Mouse (Mus musculus) adrenal gland, postnatal 10 days (tissue): Measurements from ENCODE around the gene Slc35e1. TPM values are rescaled to one million over a fixed set of nuclear protein-coding genes. Genes with fewer than 3 reads are reported as not detected.

Experiments
- DNase-seq: peaks from one replicate; pipeline ENCODE4 v3.0.0; 2021; ENCODE audit warnings: mixed read lengths
- long read RNA-seq, 2 experiments: library from polyadenylated mRNA; stranded (forward); transcript quantifications; one replicate each; pipeline ENCODE4 v2.0.0; 2021
- total RNA-seq, 2 experiments: library from RNA; stranded (reverse); gene quantifications; 2 replicates each; pipeline ENCODE4 v1.2.3; 2021

The Slc35e1 gene
- 10 to 100 TPM; 28.1 to 29.6 TPM for total RNA-seq
- long read RNA-seq, experiment 1, full-length matches to known transcripts = 38 of 48 reads
- long read RNA-seq, experiment 1, partial matches to known transcripts = 1 of 48 reads
- long read RNA-seq, experiment 1, other reads (novel, unspliced or antisense) = 9 of 48 reads
- long read RNA-seq, experiment 2, full-length matches to known transcripts = 33 of 38 reads
- long read RNA-seq, experiment 2, partial matches to known transcripts = 1 of 38 reads
- long read RNA-seq, experiment 2, other reads (novel, unspliced or antisense) = 4 of 38 reads

DNA sequence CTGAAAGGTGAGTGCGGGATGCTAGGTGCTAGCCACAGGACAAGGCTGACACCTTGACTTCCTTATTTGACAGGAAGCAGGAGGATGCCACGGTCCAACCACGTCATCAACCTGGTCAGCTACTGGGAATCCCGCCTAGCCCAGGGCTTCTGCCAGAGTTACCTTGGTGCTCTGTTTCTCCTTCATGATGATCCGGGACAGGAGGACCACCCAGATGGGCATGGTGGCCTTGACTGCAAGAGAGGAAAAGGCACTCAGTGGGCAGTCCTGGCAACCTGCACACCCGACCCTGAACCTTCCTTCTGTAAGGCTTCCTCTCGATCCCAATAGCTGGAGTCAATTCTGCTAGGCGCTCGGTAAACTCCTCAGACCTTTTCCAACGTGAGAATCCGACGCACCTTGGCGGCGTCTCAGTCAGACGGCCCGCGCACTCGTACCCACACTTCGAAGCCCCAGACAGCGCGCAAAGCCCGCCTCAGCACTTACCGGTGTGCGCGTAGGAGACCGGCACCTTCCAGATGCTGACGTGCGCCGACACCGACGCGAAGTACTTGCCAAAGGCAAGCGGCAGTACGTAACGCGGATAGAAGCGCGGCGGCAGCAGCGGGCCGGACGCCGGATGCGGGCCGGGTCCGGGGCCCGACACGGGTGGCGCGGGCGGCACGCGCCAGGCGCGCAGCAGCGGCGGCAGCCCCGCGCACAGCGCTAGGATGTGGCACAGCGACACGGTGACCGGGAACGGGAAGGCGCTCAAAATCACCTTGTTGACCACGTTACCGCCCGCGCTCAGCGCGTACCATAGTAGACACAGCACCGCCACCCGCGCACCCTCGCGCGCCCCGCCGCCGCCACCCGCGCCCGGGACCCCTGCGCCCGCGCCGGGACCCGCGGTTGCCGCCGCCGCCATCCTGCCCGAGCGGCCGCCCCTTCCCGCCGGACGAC is at the start of gene Slc35e1:
Gene Slc35e1, minus strand, starts transcription at position 935 of the 942 bp plus-strand sequence.
- peak; percentile 51 for DNase-seq

DNA sequence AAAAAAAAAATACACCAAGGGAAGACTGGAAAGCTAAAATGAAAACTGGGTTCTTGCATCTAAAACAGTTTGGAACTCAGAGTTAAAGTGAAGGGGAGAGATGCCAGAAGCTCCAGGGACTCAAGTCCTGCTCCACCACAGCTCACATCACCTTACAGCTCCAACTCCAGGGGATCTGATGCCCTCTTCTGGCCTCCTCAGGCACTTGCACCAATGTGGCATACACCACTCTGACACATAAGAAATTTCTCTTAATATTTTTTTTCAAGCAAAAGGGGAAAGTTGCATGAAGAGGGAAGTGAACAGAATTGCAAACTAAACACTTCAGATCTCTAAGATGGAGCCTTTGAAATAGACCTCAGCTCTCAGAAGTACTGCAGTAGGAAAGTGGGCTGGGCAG is 46.8 kb upstream of the Slc35e1 start:
- DNase-seq = no peak

DNA sequence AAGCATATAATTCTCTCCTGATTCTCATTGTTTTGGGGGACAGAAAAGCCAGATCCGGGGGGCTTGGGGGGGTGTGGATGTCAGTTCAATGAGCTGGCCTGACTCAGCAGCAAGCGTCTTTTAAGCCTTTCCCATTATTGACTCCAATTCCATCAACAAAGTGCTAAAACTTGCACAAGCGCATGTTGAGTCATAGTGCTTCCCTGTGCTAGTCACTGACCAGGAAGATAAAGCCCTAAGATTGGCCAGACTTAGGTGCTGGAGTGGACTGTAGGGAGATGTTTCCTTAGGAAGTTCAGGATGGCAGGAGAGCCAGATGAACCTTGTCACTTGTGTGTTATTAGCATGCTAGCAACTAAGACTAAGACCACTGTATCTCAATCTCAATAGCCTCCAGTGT is 42.5 kb upstream of the Slc35e1 start:
- DNase-seq = no peak

DNA sequence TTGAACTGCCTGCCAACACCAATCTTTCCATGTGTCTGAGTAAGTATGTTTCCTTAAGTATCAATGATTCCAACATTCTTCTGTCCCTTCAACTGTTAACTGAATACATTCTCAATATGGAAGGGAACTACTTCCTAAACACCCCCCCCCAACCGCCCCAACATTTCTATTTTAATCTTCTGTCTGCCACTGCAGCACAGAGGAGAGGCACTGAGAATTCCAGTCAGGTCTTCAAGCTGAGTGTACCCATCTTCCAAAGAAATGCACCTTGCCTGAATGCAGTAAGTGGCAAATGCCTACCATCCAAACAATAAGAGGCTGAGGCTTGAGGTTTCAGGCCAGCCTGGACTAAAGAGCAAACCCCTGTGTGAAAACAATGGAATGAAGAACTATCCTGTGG is 39.7 kb upstream of the Slc35e1 start:
- DNase-seq = no peak

DNA sequence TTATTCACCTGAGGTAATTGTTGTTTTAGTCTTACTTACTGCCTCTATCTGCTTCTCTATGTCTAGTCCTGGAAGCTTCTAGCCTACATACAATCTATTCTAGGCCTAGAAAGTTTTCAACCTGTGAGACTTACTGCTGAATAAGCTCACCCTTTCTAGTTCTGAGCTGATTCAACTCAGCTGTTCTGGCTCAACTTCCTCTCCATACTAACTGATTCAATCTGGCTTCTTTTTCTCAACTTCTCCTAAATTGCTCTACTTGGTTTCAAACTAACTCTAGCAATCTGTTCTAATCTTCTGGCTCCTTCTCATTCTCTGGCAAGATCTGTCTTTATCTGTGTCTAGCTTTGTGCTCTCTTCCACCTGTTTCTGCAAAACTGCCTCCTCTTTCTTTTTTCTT is 29.5 kb upstream of the Slc35e1 start:
- DNase-seq = no peak

DNA sequence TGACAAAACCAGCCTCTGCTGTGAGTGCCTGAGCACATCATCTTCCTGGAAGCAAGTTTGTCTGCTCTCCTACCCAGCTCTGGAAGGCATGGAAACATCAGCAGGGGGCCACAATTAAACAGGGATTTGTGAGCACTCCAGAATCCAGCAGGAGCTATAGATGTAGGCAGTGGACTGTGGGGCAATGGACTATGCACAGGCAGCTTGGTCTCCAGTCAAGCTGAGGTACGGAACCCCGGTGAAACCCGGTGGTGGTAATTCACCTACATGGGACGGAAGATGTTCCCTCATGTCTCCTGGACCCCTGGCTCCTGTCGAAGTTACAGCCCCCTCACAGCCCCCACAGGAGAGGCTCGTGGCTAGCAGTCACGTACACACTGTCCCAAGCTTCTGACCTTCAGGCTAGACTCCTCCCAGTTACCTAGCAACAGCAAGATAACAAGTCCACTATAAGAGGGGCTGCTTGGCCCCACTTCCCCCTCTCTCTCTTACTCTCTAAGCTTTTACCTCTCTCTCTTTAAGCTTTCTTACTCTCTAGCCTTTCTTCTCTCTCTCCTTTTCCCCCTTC is 25.1 kb upstream of the Slc35e1 start:
- DNase-seq = no peak

DNA sequence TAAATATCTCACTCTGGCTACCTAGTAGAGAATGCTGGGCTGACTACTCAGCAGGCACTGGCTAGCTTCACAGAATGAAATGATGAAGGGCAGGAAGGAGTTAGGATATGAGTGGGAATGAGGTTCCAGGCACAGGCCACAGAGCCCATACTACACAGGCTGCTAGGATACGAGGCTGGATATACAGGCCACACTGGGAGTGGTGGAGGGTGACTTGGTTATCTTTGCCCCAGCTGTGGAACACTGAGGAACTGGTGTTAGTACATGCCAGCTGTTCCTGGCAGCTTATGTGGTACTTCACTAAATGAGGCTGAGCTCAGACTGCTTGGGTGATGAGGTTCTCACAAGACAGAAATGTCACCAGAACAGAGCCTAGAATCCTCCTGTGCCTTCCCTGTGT is 20.7 kb upstream of the Slc35e1 start:
- no peak for DNase-seq

DNA sequence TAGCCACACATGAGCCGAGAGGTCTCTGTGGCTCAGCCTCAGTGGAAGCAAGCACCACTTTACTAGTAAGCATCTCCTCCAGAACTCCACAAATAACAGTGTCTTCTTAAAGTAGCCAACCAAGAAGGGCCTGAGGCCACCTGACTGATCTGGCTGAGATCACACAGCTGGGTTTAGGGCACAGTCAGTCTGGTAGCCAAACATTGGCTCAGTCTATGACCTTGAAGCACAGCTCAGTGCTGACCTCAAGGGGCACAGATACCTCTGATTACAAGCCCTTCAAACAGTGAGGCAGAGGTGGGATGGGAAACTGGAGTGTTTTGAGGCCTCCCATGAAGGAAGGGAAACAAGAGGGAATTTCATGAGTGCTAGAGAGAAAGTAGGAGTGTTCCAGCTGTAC is 20.2 kb upstream of the Slc35e1 start:
- DNase-seq = no peak

DNA sequence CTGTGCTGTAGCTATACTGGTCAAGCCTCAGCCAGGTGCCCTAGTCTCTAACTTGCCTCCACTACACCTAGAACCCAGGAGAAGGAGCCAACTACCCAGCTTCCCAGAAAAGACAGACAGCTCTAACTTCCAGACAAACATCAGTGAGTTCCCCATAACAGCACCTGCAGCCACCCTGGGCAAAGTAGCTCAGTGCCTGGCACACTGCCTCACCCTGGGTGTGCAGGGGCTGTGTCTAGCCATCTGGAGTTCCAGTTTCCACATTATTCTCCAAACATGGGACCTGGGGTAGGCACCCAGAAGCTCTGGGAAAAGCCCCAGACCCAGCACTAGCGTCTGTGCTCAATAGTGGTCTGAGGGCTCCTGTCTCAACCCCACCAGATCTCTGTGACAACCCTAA is 15.1 kb upstream of the Slc35e1 start:
- no peak for DNase-seq

DNA sequence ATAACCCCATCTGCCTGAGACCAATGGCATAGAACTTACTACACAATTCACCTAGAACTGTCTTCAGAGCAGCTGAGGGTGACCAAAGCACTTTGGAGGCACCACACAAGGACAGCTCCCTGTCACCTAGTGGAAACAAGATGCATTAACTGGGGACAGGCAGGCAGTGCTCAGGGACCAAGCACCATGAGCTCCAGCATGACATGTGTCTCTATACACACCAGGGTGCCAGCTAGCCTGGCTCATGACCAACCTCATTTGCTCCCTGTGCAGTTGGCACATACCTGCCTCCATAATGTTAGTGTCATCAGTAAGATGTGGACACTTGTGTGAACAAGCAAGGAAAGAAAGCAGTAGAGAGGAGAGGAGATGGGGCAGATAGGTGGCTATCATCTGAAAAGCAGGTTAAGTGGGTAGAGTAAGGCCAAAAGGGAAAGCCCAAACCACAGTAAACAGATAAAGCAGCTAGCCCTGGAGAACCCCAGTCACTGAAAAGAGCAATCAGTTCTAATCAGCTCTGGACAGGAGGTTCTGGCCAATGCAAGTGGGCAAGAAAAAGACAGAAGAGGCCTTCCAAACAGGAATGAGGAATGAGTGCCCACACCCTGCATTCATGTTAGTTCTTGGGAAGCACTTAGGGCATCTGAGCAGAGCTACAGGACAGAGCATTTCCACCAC is 12.4 kb upstream of the Slc35e1 start:
- no peak for DNase-seq

DNA sequence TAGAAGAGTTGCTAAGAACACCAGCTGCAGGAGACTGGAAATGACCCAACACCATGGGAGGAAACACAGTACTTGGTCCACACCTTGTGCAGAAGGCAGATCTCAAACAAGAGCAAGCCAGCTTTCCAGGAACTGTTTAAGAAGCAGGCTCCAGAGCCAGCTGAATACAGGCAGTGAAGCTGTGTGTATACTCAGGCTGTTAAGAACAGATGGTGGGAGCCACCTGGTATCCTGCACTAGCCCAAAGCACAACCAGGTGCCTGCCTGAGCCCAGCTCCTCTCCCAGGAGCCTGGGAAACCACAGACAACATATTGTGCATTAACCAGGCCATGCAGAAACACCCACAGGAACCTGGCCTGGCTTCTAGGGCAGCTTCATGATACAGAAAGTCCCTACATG is 11.7 kb upstream of the Slc35e1 start:
- DNase-seq = no peak

DNA sequence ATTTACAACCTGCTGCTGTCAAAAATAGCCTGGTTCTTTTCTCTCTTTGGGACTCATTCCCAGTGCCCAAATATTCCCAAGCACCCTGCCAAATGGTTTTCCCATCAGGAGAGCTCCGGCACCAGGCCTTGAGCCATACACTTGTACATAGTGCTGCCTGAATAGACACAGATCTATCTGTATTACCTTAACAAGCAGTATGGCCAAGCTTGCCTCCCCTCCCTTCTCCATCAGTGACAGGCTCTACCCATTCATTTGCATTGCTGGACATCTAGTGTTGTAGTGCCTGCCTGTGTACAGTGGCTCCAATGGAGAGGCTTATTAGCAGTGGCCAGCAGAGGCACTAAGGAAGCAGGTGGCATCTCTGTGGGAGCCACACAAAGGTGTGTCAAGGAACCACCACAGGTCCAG is 8.1 kb upstream of the Slc35e1 start:
- DNase-seq = no peak

DNA sequence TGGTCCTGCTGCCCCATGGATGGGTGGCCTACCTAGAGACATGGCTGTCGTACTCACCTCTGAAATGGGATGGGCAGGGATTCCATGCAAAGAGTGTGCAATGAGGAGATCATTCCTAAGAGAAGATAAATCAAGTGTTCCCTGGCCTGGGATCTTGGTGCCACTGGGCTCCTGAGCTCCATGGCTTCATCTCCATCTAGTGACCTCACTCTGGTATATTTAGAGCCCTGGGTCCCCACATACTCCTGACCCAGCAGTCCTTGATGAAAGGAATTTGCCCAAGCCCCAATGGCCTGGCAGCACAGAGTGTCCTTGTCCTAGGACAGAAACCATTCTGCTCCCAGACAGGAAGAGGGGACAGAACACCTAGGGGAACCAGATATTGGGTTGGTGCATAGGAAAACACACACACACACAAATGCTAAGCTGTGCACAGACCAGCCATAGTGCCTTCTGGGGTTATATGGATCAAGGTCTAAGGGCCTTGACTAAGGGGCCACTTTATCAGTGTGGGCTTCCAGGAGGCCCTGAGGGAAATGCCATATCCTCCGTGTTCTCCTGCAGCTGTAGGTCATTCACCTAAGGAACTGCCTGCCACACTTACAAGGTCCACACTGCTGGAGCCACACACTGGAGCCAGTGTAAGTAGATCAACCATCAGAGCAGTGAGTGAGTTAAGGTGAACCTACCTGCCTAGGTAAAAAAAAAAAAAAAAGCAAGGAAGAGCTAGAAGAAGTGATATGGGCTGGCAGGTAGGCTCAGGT is 7.3 kb upstream of the Slc35e1 start:
- no peak for DNase-seq

DNA sequence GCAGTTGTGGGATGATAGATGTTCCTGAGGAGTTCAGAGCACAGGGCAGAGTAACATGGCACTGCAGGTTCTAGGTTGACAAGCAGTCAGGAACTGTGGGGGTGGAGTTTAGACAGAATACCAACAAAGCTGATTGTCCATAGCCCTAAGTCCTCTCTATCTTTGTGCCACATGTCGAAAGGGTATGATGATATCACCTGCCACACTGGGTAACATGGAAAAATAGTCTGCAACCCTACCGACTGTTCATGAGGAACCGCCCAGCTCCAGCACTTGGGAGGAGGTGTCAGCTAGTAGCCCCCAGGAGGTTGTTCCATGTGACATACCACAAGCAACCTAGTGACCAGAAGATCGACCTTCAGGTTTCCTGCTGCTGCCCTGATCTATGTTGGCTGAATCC is 6.1 kb upstream of the Slc35e1 start:
- DNase-seq = no peak

DNA sequence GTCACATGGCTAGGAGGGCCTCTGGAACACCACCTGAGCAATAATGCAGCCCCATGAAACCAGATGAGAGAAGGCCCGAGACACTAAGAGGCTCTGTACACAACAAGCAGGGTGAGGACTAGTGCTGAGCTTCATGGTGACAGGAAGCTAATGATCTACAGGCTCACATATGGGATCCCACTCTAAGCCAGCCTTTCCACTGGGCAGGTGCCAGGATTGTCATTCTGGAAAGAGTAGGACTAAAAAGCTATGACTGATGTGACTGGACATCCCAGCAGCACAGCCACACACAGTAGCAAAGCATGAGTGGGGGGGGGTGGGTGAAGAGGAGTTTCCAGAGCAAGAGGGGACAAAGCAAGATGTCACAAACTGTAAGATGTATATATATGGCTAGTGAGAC is 5.5 kb upstream of the Slc35e1 start:
- DNase-seq = no peak

DNA sequence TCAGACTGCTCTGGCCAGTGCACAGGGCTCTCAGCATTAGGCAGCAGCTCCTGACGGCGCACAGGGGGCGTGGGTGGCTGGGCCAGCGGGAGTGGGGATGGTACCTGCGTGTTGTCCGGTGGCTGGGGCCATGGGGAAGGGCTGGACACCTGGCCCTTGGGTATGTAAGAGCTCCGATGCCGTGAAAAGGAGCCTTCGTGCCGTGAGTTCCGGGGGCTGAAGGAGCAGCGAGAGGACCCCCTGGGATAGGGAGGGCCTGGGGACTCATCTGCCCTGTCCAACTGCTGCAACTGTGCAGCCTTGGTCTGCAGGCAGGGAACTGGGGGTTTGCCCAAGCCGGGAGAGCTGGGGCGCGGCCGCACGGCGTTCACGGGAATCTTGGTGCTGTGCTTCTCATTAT is 3.8 kb upstream of the Slc35e1 start:
- no peak for DNase-seq

DNA sequence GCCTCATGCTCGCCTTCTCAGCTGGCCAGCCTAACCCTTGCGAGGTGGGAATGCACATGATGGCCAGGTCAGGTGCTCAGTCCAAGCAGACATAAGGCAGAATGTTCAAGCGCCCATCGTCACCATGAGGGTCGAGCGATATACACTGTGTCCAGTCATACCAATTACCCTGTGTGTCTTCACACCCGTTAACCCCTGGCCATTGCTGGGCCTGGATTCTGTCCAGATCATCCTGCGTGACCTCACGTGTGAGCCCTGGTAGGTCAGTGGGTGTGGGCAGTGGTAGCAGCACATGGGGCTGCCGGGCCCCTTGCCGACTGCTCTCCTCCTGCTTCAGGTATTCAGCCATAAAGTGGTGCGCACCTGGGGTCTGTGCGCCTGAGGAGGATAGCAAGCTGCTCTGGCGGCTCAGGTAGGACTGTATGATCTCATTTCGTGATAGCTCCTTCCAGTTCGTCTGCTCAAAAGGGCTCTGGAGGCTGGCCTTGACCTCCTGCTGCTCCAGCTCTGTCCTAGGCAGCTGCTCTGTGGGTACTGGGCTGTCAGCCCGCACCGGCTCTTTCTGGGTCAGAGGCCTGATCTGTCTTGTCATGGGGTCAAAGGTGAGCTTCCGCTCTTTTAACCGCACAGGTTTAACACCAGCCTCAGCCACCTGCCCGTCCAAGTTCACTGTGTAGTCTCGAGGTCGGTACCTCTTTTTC is 3.1 kb upstream of the Slc35e1 start:
- DNase-seq = no peak

DNA sequence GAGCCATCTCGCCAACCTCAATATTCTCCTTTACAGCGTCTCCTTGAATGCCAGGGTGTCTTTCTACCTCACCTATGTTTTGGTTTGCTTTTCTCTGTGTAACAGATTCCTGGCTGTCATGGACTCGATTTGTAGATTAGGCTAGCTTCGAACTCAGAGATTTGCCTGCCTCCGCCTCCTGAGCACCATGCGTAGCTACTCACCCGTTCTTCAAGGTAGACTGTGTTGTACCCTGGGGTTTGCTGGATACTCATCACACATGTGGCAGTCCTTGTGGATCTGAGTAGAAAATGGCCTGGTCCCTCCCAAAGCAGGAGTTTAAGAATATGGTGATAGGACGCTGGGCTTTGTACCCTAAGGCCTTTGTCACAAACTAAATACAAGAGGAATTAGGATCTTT is 967 bp upstream of the Slc35e1 start:
- no peak for DNase-seq

DNA sequence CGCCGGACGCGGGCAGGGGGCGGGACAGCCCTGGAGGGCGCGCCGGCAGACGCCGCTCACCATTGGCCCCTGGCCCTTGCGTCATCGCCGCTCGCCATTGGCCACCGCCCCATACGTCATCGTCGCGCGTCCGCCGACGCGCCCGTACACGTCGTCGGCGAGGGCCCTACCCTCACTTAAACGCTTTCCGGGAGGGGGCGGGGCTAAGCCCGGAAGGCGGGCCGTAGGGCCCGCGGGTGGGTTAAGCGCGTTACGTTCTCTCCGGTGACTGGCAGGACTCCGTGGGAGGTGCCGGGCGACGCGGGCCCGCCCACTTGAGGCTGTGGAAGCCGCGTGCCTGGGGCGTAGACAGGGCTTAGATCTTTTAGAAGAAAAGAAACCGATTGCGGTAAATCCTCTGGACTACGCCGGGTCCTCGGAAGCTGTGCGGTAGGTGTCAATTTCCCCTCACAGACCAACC is 238 bp upstream of the Slc35e1 start:
- DNase-seq = peak; percentile 100

DNA sequence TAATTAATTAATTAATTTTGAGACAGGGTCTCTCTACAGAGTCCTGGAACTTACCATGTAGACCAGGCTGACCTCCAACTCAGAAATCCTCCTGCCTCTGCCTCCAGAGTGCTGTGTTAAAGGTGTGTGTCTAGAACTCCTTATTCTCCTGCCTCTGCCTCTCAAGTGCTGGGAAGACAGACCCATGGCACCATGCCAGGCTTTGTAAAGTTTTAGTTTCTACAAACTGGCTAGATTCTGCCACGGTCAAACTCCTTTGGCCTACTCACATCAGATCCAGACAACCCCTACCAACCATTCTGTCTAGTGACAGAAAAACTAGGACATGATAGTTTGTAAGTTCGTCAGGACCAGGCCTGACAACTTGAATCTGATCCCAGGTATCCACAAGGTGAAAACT is 1.4 kb downstream of the Slc35e1 start:
- no peak for DNase-seq

DNA sequence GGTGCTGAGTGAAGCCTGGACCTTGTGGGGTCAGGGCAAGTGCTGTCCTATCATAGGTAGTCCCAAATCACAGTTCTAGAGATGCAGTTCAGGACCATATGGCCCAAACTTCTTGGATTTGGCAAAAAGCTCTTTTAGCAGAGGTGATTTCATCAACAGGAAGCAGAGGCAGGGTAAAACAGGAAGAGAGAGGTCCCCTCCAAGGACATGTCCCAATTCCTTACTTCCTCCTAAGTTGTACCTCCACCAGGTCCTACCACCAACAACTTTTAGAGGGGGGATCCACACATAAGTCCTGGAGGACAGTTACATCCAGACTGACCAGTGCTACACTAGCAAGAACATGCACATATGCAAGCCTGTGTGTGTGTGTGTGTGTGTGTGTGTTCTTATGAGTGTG is 5.4 kb downstream of the Slc35e1 start:
- DNase-seq = no peak
